Mouse (Mus musculus): ENCODE measurements at regions not wholly inside any gene's neighbourhood (a gene's known extent, or its start where the extent isn't known, plus 50 kb on each side); places are given as distances from the start of the nearest gene placed in this dataset.

- H3K9me3 ChIP-seq = no peaks in the 10 kb centered on the region
- H3K4me1 ChIP-seq = peaks cover 10% of the 10 kb centered on the region
- no peak overlapping the region for H3K4me3 ChIP-seq
- WGBS = 87% methylated on average over 5 of the region's 5 CpGs
- H3K36me3 ChIP-seq (replicated peaks) = no peaks in the 10 kb centered on the region
- no peaks in the 10 kb centered on the region for H3K27me3 ChIP-seq (ENCODE audit: poor library complexity, severe bottlenecking)
- H3K27ac ChIP-seq = no peak overlapping the region
- no peak for DNase-seq (ENCODE audit: extremely low spot score, low spot score)
These were observed 135.3 kb upstream of the Plxnc1 start for GRCm38 (mm10) chr10:95079979-95080378.

- no peak for DNase-seq (ENCODE audit: extremely low spot score, low spot score)
- no peak overlapping the region for H3K4me3 ChIP-seq
- 82% methylated on average over 5 of the region's 5 CpGs for WGBS
These were observed 131.8 kb upstream of the Plxnc1 start for GRCm38 (mm10) chr10:95076421-95076820.

GRCm38 (mm10) chr10:95075897-95076296, 131.3 kb upstream of the Plxnc1 start:
- no peak for DNase-seq (ENCODE audit: extremely low spot score, low spot score)
- H3K27ac ChIP-seq = no peak overlapping the region

More at GRCm38 (mm10) chr10:95076421-95076820, 131.8 kb upstream of the Plxnc1 start:
- Histone ChIP-seq H3K36me3 (replicated peaks) (no peaks in the 10 kb centered on the region), H3K4me1 (peaks cover 12% of the 10 kb centered on the region), H3K9me3 (no peaks in the 10 kb centered on the region), H3K27me3 (ENCODE audit: poor library complexity, severe bottlenecking) (no peaks in the 10 kb centered on the region), H3K27ac (no peak overlapping the region)

GRCm38 (mm10) chr10:95074959-95075590, 130.4 kb upstream of the Plxnc1 start:
- H3K27me3 ChIP-seq (ENCODE audit: poor library complexity, severe bottlenecking) = no peaks in the 10 kb centered on the region
- H3K4me3 ChIP-seq = no peak overlapping the region
- no peak overlapping the region for H3K27ac ChIP-seq
- H3K9me3 ChIP-seq = no peaks in the 10 kb centered on the region
- no peaks in the 10 kb centered on the region for H3K36me3 ChIP-seq (replicated peaks)
- peaks cover 12% of the 10 kb centered on the region for H3K4me1 ChIP-seq
- DNase-seq (ENCODE audit: extremely low spot score, low spot score) = no peak
- 73% methylated on average over 5 of the region's 5 CpGs for WGBS

More at GRCm38 (mm10) chr10:95075897-95076296, 131.3 kb upstream of the Plxnc1 start:
- Histone ChIP-seq H3K9me3 (no peaks in the 10 kb centered on the region), H3K4me3 (no peak overlapping the region), H3K27me3 (ENCODE audit: poor library complexity, severe bottlenecking) (no peaks in the 10 kb centered on the region), H3K36me3 (replicated peaks) (no peaks in the 10 kb centered on the region), H3K4me1 (peaks cover 12% of the 10 kb centered on the region)
- WGBS = 73% methylated on average over 4 of the region's 4 CpGs

GRCm38 (mm10) chr10:95074381-95074780, 129.7 kb upstream of the Plxnc1 start:
- WGBS = 92% methylated on average over 2 of the region's 2 CpGs
- Histone ChIP-seq H3K36me3 (replicated peaks) (no peaks in the 10 kb centered on the region), H3K4me1 (peaks cover 12% of the 10 kb centered on the region), H3K27me3 (ENCODE audit: poor library complexity, severe bottlenecking) (no peaks in the 10 kb centered on the region), H3K9me3 (no peaks in the 10 kb centered on the region), H3K27ac (no peak overlapping the region), H3K4me3 (no peak overlapping the region)
- DNase-seq (ENCODE audit: extremely low spot score, low spot score) = no peak

- Histone ChIP-seq H3K4me3 (no peak overlapping the region), H3K9me3 (no peaks in the 10 kb centered on the region), H3K4me1 (no peaks in the 10 kb centered on the region), H3K27me3 (ENCODE audit: poor library complexity, severe bottlenecking) (no peaks in the 10 kb centered on the region), H3K36me3 (replicated peaks) (no peaks in the 10 kb centered on the region), H3K27ac (no peak overlapping the region)
- 86% methylated on average over 10 of the region's 10 CpGs for WGBS
- DNase-seq (ENCODE audit: extremely low spot score, low spot score) = no peak
These were observed 123.3 kb upstream of the Plxnc1 start for GRCm38 (mm10) chr10:95067971-95068370.

GRCm38 (mm10) chr10:95066774-95067173, 122.1 kb upstream of the Plxnc1 start:
- 85% methylated on average over 6 of the region's 6 CpGs for WGBS
- H3K27me3 ChIP-seq (ENCODE audit: poor library complexity, severe bottlenecking) = no peaks in the 10 kb centered on the region
- no peaks in the 10 kb centered on the region for H3K36me3 ChIP-seq (replicated peaks)
- no peak overlapping the region for H3K27ac ChIP-seq
- DNase-seq (ENCODE audit: extremely low spot score, low spot score) = no peak
- H3K4me3 ChIP-seq = no peak overlapping the region
- H3K4me1 ChIP-seq = no peaks in the 10 kb centered on the region
- no peaks in the 10 kb centered on the region for H3K9me3 ChIP-seq

- 80% methylated on average over 7 of the region's 7 CpGs for WGBS
- Histone ChIP-seq H3K9me3 (no peaks in the 10 kb centered on the region), H3K4me3 (no peak overlapping the region), H3K36me3 (replicated peaks) (no peaks in the 10 kb centered on the region), H3K27ac (no peak overlapping the region), H3K4me1 (peaks cover 3% of the 10 kb centered on the region; the same call in 1 of the 2 replicates), H3K27me3 (ENCODE audit: poor library complexity, severe bottlenecking) (no peaks in the 10 kb centered on the region)
- no peak for DNase-seq (ENCODE audit: extremely low spot score, low spot score)
These were observed 115.0 kb upstream of the Plxnc1 start for GRCm38 (mm10) chr10:95059486-95060091.

- H3K9me3 ChIP-seq = no peaks in the 10 kb centered on the region
- H3K36me3 ChIP-seq (replicated peaks) = no peaks in the 10 kb centered on the region
- no peak overlapping the region for H3K27ac ChIP-seq
- WGBS = 94% methylated on average over 9 of the region's 9 CpGs
- H3K27me3 ChIP-seq (ENCODE audit: poor library complexity, severe bottlenecking) = no peaks in the 10 kb centered on the region
- no peak for DNase-seq (ENCODE audit: extremely low spot score, low spot score)
- no peak overlapping the region for H3K4me3 ChIP-seq
- H3K4me1 ChIP-seq = peaks cover 3% of the 10 kb centered on the region; the same call in 1 of the 2 replicates
These were observed 114.4 kb upstream of the Plxnc1 start for GRCm38 (mm10) chr10:95059078-95059477.

- Histone ChIP-seq H3K27me3 (ENCODE audit: poor library complexity, severe bottlenecking) (no peaks in the 10 kb centered on the region), H3K4me3 (no peak overlapping the region), H3K4me1 (peaks cover 12% of the 10 kb centered on the region), H3K36me3 (replicated peaks) (no peaks in the 10 kb centered on the region), H3K27ac (no peak overlapping the region), H3K9me3 (no peaks in the 10 kb centered on the region)
- WGBS = 78% methylated on average over 9 of the region's 9 CpGs
- DNase-seq (ENCODE audit: extremely low spot score, low spot score) = no peak
These were observed 112.5 kb upstream of the Plxnc1 start for GRCm38 (mm10) chr10:95057051-95057714.

- WGBS = 90% methylated on average over 4 of the region's 4 CpGs
These were observed 111.9 kb upstream of the Plxnc1 start for GRCm38 (mm10) chr10:95056541-95056940.

GRCm38 (mm10) chr10:95054869-95055268, 110.2 kb upstream of the Plxnc1 start:
- Histone ChIP-seq H3K9me3 (no peaks in the 10 kb centered on the region), H3K4me1 (peaks cover 12% of the 10 kb centered on the region), H3K4me3 (no peak overlapping the region), H3K27me3 (ENCODE audit: poor library complexity, severe bottlenecking) (no peaks in the 10 kb centered on the region), H3K36me3 (replicated peaks) (no peaks in the 10 kb centered on the region), H3K27ac (no peak overlapping the region)
- WGBS = 89% methylated on average over 3 of the region's 3 CpGs
- no peak for DNase-seq (ENCODE audit: extremely low spot score, low spot score)

More at GRCm38 (mm10) chr10:95056541-95056940, 111.9 kb upstream of the Plxnc1 start:
- Histone ChIP-seq H3K4me1 (peaks cover 12% of the 10 kb centered on the region), H3K36me3 (replicated peaks) (no peaks in the 10 kb centered on the region), H3K4me3 (no peak overlapping the region), H3K27ac (no peak overlapping the region), H3K27me3 (ENCODE audit: poor library complexity, severe bottlenecking) (no peaks in the 10 kb centered on the region), H3K9me3 (no peaks in the 10 kb centered on the region)
- no peak for DNase-seq (ENCODE audit: extremely low spot score, low spot score)

- Histone ChIP-seq H3K27ac (no peak overlapping the region), H3K4me3 (no peak overlapping the region), H3K9me3 (no peaks in the 10 kb centered on the region), H3K4me1 (peaks cover 18% of the 10 kb centered on the region), H3K36me3 (replicated peaks) (no peaks in the 10 kb centered on the region), H3K27me3 (ENCODE audit: poor library complexity, severe bottlenecking) (no peaks in the 10 kb centered on the region)
- WGBS = 89% methylated on average over 5 of the region's 5 CpGs
- no peak for DNase-seq (ENCODE audit: extremely low spot score, low spot score)
These were observed 104.2 kb upstream of the Plxnc1 start for GRCm38 (mm10) chr10:95048790-95049189.

Measured in forebrain, embryonic 10.5 days (tissue).